Mouse (Mus musculus) hindbrain, embryonic 12.5 days (tissue): ENCODE results near the gene Nr2c2ap. TPM values are rescaled to one million over a fixed set of nuclear protein-coding genes. Genes with fewer than 3 reads are reported as not detected.

ENCODE experiments used
- ATAC-seq: fragments of 200-750 bp; cut with Nextera tagmentation; 2 replicates; pipeline ENCODE4 v1.8.0; 2017; ENCODE audit warnings: moderate TSS enrichment; ENCODE audit not compliant: low FRiP score
- H3K27ac ChIP-seq: fragments of 300-500 bp; sonication (generic); 2 replicates; pipeline ENCODE4 v1.5.1; 2016; ENCODE audit warnings: mild to moderate bottlenecking
- H3K27me3 ChIP-seq: fragments of 300-500 bp; sonication (generic); 2 replicates; pipeline ENCODE4 v1.6.1; 2016; ENCODE audit warnings: mild to moderate bottlenecking
- H3K36me3 ChIP-seq: fragments of 300-500 bp; sonication (generic); 2 replicates; pipeline ENCODE4 v1.6.1; 2016; ENCODE audit warnings: mild to moderate bottlenecking
- H3K4me1 ChIP-seq: fragments of 300-500 bp; sonication (generic); 2 replicates; pipeline ENCODE4 v1.6.1; 2016
- H3K4me2 ChIP-seq: fragments of 300-500 bp; sonication (generic); replicated peaks from 2 replicates; pipeline ENCODE4 v1.6.1; 2016; ENCODE audit warnings: mild to moderate bottlenecking
- H3K4me3 ChIP-seq: fragments of 300-500 bp; sonication (generic); 2 replicates; pipeline ENCODE4 v1.5.1; 2016; ENCODE audit warnings: mild to moderate bottlenecking
- H3K9ac ChIP-seq: fragments of 300-500 bp; sonication (generic); 2 replicates; pipeline ENCODE4 v1.6.1; 2016; ENCODE audit warnings: mild to moderate bottlenecking, moderate library complexity
- H3K9me3 ChIP-seq: fragments of 300-500 bp; sonication (generic); replicated peaks from 2 replicates; pipeline ENCODE4 v1.6.1; 2016; ENCODE audit warnings: mild to moderate bottlenecking
- WGBS: fragments of 180-500 bp; shearing (Covaris S2); methylation state at CpG from one replicate; pipeline ENCODE4 v1.1.7; 2016; 5-methylcytosine and 5-hydroxymethylcytosine counted together
- polyA plus RNA-seq: library from polyadenylated mRNA; unstranded; fragments of >200 nt; fragmentation: Nextera tagmentation; extraction: Ambion mirVana; gene quantifications from 2 replicates; pipeline ENCODE4 v1.2.1, GENCODE M21; 2016

Gene Nr2c2ap
- polyA plus RNA-seq, 1 experiment from 2014 or later = 27.2 TPM

- no peak overlapping the region for H3K4me3 ChIP-seq
- H3K9me3 ChIP-seq = no peaks in the 10 kb centered on the region
- H3K4me2 ChIP-seq = peak overlapping the region; percentile 44
- no peak overlapping the region for H3K27ac ChIP-seq
- ATAC-seq = peak; percentile 91
- peaks cover 10% of the 10 kb centered on the region for H3K4me1 ChIP-seq
- 12% methylated on average over 22 of the region's 22 CpGs for WGBS
- no peak overlapping the region for H3K9ac ChIP-seq
- H3K36me3 ChIP-seq = no peaks in the 10 kb centered on the region
- H3K27me3 ChIP-seq = peaks cover 16% of the 10 kb centered on the region; the same call in 1 of the 2 replicates
Measured at GRCm38 (mm10) chr8:70152537-70153257, 21.6 kb downstream of the Nr2c2ap start.

GRCm38 (mm10) chr8:70157240-70157800 is 26.2 kb downstream of the Nr2c2ap start:
- WGBS = 90% methylated on average over 1 of the region's 1 CpGs
- no peak for ATAC-seq
- H3K36me3 ChIP-seq = no peaks in the 10 kb centered on the region
- peaks cover 16% of the 10 kb centered on the region for H3K27me3 ChIP-seq
- H3K27ac ChIP-seq = no peak overlapping the region
- H3K9me3 ChIP-seq = no peaks in the 10 kb centered on the region
- H3K9ac ChIP-seq = no peak overlapping the region
- no peak overlapping the region for H3K4me2 ChIP-seq
- H3K4me3 ChIP-seq = no peak overlapping the region
- peaks cover 12% of the 10 kb centered on the region for H3K4me1 ChIP-seq

GRCm38 (mm10) chr8:70158069-70158853 is 27.1 kb downstream of the Nr2c2ap start:
- Histone ChIP-seq H3K27ac (no peak overlapping the region), H3K27me3 (peaks cover 16% of the 10 kb centered on the region), H3K9ac (peak overlapping the region; percentile 64), H3K9me3 (no peaks in the 10 kb centered on the region), H3K4me1 (peaks cover 7% of the 10 kb centered on the region), H3K4me3 (peak overlapping the region; percentile 48), H3K4me2 (peak overlapping the region; percentile 71), H3K36me3 (no peaks in the 10 kb centered on the region)
- peak; percentile 93 for ATAC-seq
- 13% methylated on average over 40 of the region's 40 CpGs for WGBS

GRCm38 (mm10) chr8:70159211-70159610 is 28.1 kb downstream of the Nr2c2ap start:
- WGBS = 80% methylated on average over 4 of the region's 4 CpGs
- H3K4me3 ChIP-seq = no peak overlapping the region
- peaks cover 16% of the 10 kb centered on the region for H3K27me3 ChIP-seq
- H3K9ac ChIP-seq = no peak overlapping the region
- H3K27ac ChIP-seq = no peak overlapping the region
- peaks cover 7% of the 10 kb centered on the region for H3K4me1 ChIP-seq
- no peak for ATAC-seq
- no peak overlapping the region for H3K4me2 ChIP-seq
- no peaks in the 10 kb centered on the region for H3K36me3 ChIP-seq
- H3K9me3 ChIP-seq = no peaks in the 10 kb centered on the region

- no peak overlapping the region for H3K9ac ChIP-seq
- H3K9me3 ChIP-seq = no peaks in the 10 kb centered on the region
- WGBS = 56% methylated on average over 13 of the region's 13 CpGs
- ATAC-seq = no peak
- H3K4me1 ChIP-seq = peaks cover 7% of the 10 kb centered on the region
- no peak overlapping the region for H3K4me2 ChIP-seq
- H3K36me3 ChIP-seq = no peaks in the 10 kb centered on the region
- no peak overlapping the region for H3K4me3 ChIP-seq
- no peak overlapping the region for H3K27ac ChIP-seq
- H3K27me3 ChIP-seq = peaks cover 21% of the 10 kb centered on the region
Measured at GRCm38 (mm10) chr8:70160015-70160414, 28.9 kb downstream of the Nr2c2ap start.

GRCm38 (mm10) chr8:70163316-70163715 is 32.2 kb downstream of the Nr2c2ap start:
- H3K4me1 ChIP-seq = peaks cover 9% of the 10 kb centered on the region
- no peak for ATAC-seq
- H3K9me3 ChIP-seq = no peaks in the 10 kb centered on the region
- H3K9ac ChIP-seq = no peak overlapping the region
- WGBS = 87% methylated on average over 3 of the region's 3 CpGs
- no peak overlapping the region for H3K4me2 ChIP-seq
- no peak overlapping the region for H3K4me3 ChIP-seq
- H3K27me3 ChIP-seq = peaks cover 34% of the 10 kb centered on the region
- H3K27ac ChIP-seq = no peak overlapping the region
- no peaks in the 10 kb centered on the region for H3K36me3 ChIP-seq

- H3K27me3 ChIP-seq = peaks cover 29% of the 10 kb centered on the region
- no peaks in the 10 kb centered on the region for H3K36me3 ChIP-seq
- H3K9me3 ChIP-seq = no peaks in the 10 kb centered on the region
- WGBS = 2% methylated on average over 18 of the region's 21 CpGs
- no peak overlapping the region for H3K27ac ChIP-seq
- peak; percentile 81 for ATAC-seq
- H3K4me1 ChIP-seq = peaks cover 3% of the 10 kb centered on the region; the same call in 1 of the 2 replicates
- peak overlapping the region; percentile 18; the same call in 1 of the 2 replicates for H3K9ac ChIP-seq
- peak overlapping the region; percentile 51 for H3K4me2 ChIP-seq
- peak overlapping the region; percentile 17; the same call in 1 of the 2 replicates for H3K4me3 ChIP-seq
Measured at GRCm38 (mm10) chr8:70166504-70167110, 35.5 kb downstream of the Nr2c2ap start.

- Histone ChIP-seq H3K27ac (no peak overlapping the region), H3K9me3 (no peaks in the 10 kb centered on the region), H3K4me3 (no peak overlapping the region), H3K9ac (no peak overlapping the region), H3K4me1 (peaks cover 21% of the 10 kb centered on the region), H3K36me3 (no peaks in the 10 kb centered on the region), H3K4me2 (no peak overlapping the region), H3K27me3 (peaks cover 23% of the 10 kb centered on the region)
- no peak for ATAC-seq
- 85% methylated on average over 3 of the region's 3 CpGs for WGBS
Measured at GRCm38 (mm10) chr8:70170116-70170515, 39.0 kb downstream of the Nr2c2ap start.

GRCm38 (mm10) chr8:70170748-70171147 is 39.6 kb downstream of the Nr2c2ap start:
- Histone ChIP-seq H3K27me3 (peaks cover 17% of the 10 kb centered on the region), H3K4me1 (peaks cover 21% of the 10 kb centered on the region), H3K9me3 (no peaks in the 10 kb centered on the region), H3K36me3 (no peaks in the 10 kb centered on the region), H3K4me2 (no peak overlapping the region), H3K4me3 (no peak overlapping the region), H3K9ac (no peak overlapping the region), H3K27ac (no peak overlapping the region)
- WGBS = 72% methylated on average over 3 of the region's 3 CpGs
- ATAC-seq = no peak

GRCm38 (mm10) chr8:70171240-70171639 is 40.1 kb downstream of the Nr2c2ap start:
- Histone ChIP-seq H3K9ac (no peak overlapping the region), H3K4me1 (peaks cover 21% of the 10 kb centered on the region), H3K27me3 (peaks cover 12% of the 10 kb centered on the region), H3K9me3 (no peaks in the 10 kb centered on the region), H3K36me3 (no peaks in the 10 kb centered on the region), H3K4me2 (no peak overlapping the region; the same call in 1 of the 2 replicates), H3K27ac (no peak overlapping the region), H3K4me3 (no peak overlapping the region)
- 90% methylated on average over 7 of the region's 7 CpGs for WGBS
- ATAC-seq = no peak

- H3K9ac ChIP-seq = peak within 1 kb of the TSS; percentile 58
- peak within 1 kb of the TSS; percentile 60 for H3K4me2 ChIP-seq
- ATAC-seq = peak; percentile 97
- H3K4me3 ChIP-seq = peak within 1 kb of the TSS; percentile 52
- no peaks in the 10 kb centered on the region for H3K9me3 ChIP-seq
- peaks cover 18% of the 10 kb centered on the region for H3K4me1 ChIP-seq
- peak within 1 kb of the TSS; percentile 7; the same call in 1 of the 2 replicates for H3K27ac ChIP-seq
- H3K27me3 ChIP-seq = peaks cover 4% of the 10 kb centered on the region
- peaks cover 8% of the 10 kb centered on the region; the same call in 1 of the 2 replicates for H3K36me3 ChIP-seq
- WGBS = 2% methylated on average over 27 of the region's 27 CpGs
Measured at GRCm38 (mm10) chr8:70172043-70172681, 41.0 kb downstream of the Nr2c2ap start, which contains the start of gene Tmem161a. Gene Tmem161a, plus strand, starts transcription at chr8:70172356.
